Mouse (Mus musculus) adrenal gland, adult 2 months (tissue): ENCODE results near the gene St6galnac3. TPM values are rescaled to one million over a fixed set of nuclear protein-coding genes. Genes with fewer than 3 reads are reported as not detected.

Experiments
- DNase-seq: peaks from one replicate; pipeline ENCODE4 v3.0.0; 2021
- polyA plus RNA-seq: library from polyadenylated mRNA; depleted of rRNA; stranded (reverse); fragments of >200 nt; gene quantifications from 2 replicates; pipeline ENCODE4 v1.2.3, GENCODE M21; 2012
- total RNA-seq, 2 experiments: library from RNA; stranded (reverse); gene quantifications; 2 replicates each; pipeline ENCODE4 v1.2.3; 2021

The St6galnac3 gene
- total and polyA plus RNA-seq, 3 experiments: 0.40 to 16.9 (median 7.9) TPM

- DNase-seq: no peak
These were observed 8.6 kb upstream of the St6galnac3 start for GRCm38 (mm10) chr3:153733364-153734159.

GRCm38 (mm10) chr3:153732749-153733148 lies 7.8 kb upstream of the St6galnac3 start:
- no peak for DNase-seq

GRCm38 (mm10) chr3:153732035-153732434 lies 7.1 kb upstream of the St6galnac3 start:
- no peak for DNase-seq

GRCm38 (mm10) chr3:153728577-153728976 lies 3.6 kb upstream of the St6galnac3 start:
- no peak for DNase-seq

- DNase-seq: peak; percentile 46
These were observed 1.4 kb downstream of the St6galnac3 start for GRCm38 (mm10) chr3:153723467-153724079.

GRCm38 (mm10) chr3:153721525-153721924 lies 3.4 kb downstream of the St6galnac3 start:
- DNase-seq: no peak

- no peak for DNase-seq
These were observed 4.1 kb downstream of the St6galnac3 start for GRCm38 (mm10) chr3:153720922-153721321.

- no peak for DNase-seq
These were observed 4.7 kb downstream of the St6galnac3 start for GRCm38 (mm10) chr3:153720296-153720695.

- no peak for DNase-seq
These were observed 5.6 kb downstream of the St6galnac3 start for GRCm38 (mm10) chr3:153719256-153719970.

- DNase-seq: no peak
These were observed 6.2 kb downstream of the St6galnac3 start for GRCm38 (mm10) chr3:153718724-153719123.

GRCm38 (mm10) chr3:153717742-153718141 lies 7.2 kb downstream of the St6galnac3 start:
- no peak for DNase-seq

- no peak for DNase-seq
These were observed 9.3 kb downstream of the St6galnac3 start for GRCm38 (mm10) chr3:153715646-153716045.

GRCm38 (mm10) chr3:153710545-153710944 lies 14.4 kb downstream of the St6galnac3 start:
- no peak for DNase-seq

- DNase-seq: no peak
These were observed 17.3 kb downstream of the St6galnac3 start for GRCm38 (mm10) chr3:153707687-153708086.

GRCm38 (mm10) chr3:153706901-153707300 lies 18.1 kb downstream of the St6galnac3 start:
- DNase-seq: no peak

- no peak for DNase-seq
These were observed 22.9 kb downstream of the St6galnac3 start for GRCm38 (mm10) chr3:153701752-153702740.

GRCm38 (mm10) chr3:153701172-153701571 lies 23.8 kb downstream of the St6galnac3 start:
- no peak for DNase-seq

GRCm38 (mm10) chr3:153699086-153699485 lies 25.9 kb downstream of the St6galnac3 start:
- no peak for DNase-seq

- DNase-seq: no peak
These were observed 32.0 kb downstream of the St6galnac3 start for GRCm38 (mm10) chr3:153692978-153693377.

- no peak for DNase-seq
These were observed 32.7 kb downstream of the St6galnac3 start for GRCm38 (mm10) chr3:153692206-153692813.

- DNase-seq: no peak
These were observed 33.4 kb downstream of the St6galnac3 start for GRCm38 (mm10) chr3:153691537-153691936.
